Mouse (Mus musculus) left cerebral cortex, postnatal 14 days (tissue): ENCODE results near the gene Knstrn. TPM values are rescaled to one million over a fixed set of nuclear protein-coding genes. Genes with fewer than 3 reads are reported as not detected.
A peak's percentile ranks its signal among the peaks of the same experiment; 100 is the strongest.

Experiments used
- DNase-seq, 2 experiments: peaks; one replicate each; pipeline ENCODE4 v3.0.0; 2021 to 2022; ENCODE audit warnings: low spot score in 2 of 2, mixed read lengths in 1 of 2
- intact Hi-C: fragments of 180-260 bp; cut with DNase I; formaldehyde crosslinking; loops from one replicate; pipeline ENCODE4 v1.15.1; 2025
- total RNA-seq, 2 experiments: library from RNA; stranded (reverse); gene quantifications; 2 replicates each; pipeline ENCODE4 v1.2.3; 2021

Knstrn gene
- total RNA-seq, 2 experiments from 2014 or later, result 2.5 to 2.6 TPM

GRCm38 (mm10) chr2:118844427-118844826, 30.6 kb downstream of the Knstrn start:
- intact Hi-C loops, result no loop called here
- no peak for DNase-seq

DNA sequence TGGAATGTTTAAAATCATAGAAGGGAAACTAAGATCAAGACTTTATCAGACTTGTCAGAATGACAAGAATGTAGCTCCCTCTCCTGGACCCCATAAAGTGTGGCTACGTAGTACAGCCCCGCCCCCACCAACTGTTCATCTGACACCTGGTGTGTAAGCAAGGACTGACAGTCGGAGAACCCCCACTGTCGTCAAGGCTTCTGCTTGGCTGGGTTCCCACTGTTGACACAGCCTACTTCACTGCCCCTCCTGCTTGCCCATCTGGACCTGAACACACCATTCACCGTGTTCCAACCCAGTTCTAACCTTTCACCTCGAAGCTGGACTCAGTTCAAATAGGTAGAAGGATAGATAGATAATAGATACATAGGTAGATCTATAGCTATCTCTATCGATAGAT, 32.4 kb downstream of the Knstrn start:
- DNase-seq, result no peak
- intact Hi-C loops, result no loop called here

DNA sequence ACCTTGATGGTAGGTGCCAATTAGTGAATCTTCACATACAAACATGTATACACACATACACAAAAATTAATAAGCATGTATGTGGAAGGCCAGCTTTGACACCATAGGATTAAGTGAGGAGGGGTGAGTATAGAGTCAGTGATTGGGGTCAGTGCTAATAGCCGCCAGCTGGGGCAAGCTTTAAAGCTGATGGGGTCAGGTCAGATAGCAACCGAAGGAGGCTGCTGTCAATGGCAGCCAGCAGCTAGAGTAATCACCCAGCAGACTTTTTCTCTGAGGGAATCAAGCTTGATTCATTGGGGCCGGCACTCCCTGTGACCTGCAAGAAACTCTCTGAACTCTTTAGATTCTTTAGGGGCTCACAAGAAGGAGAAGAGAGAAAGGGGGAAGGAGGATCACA, 38.0 kb downstream of the Knstrn start:
- DNase-seq, result no peak
- intact Hi-C loops, result no loop called here

- intact Hi-C loops, result no loop called here
- peak; percentile 92 to 97 for DNase-seq
These were observed 47.9 kb downstream of the Knstrn start, which contains the start of gene Ivd for GRCm38 (mm10) chr2:118861454-118862339. Gene Ivd (plus strand): TSS chr2:118861954.

GRCm38 (mm10) chr2:118862340-118862675, 48.5 kb downstream of the Knstrn start:
- intact Hi-C loops, result no loop called here
- no peak for DNase-seq

DNA sequence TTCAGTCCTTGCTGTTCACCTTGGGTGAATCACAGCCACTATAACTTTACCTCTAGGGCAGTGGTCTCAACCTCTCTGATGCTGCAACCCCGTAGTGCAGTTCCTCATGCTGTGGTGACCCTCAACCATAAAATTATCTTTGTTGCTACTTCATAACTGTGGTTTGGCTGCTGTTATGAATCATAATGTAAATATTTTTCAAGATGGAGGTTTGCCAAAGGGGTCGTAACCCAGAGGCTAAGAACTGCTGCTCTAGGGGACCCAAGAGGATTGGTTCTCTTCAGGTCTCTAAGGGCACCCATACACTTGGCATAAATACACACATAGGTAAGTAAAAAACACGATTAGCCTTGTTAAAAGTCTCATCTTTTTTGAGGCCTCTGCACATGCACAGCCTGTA, 56.8 kb downstream of the Knstrn start:
- intact Hi-C loops, result no loop called here
- no peak for DNase-seq

DNA sequence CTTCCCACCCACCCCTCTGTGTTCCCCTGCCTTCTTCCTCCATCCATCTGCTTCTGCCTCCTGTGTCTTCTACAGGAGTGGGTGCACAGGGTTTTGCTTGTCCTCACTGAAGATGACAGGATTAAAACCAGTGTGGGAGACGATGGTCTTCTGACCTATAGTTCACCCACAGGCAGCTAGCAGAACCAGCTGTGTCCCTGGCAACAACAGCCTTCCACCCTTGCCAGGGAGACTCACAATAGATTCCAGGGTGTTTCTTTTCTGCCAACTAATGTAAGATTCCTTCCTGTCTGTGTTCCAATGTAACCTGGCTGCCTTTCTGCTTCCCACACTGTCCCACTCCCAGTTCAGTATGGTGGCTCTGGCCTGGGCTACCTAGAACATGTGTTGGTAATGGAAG, 57.2 kb downstream of the Knstrn start:
- intact Hi-C loops, result no loop called here

DNA sequence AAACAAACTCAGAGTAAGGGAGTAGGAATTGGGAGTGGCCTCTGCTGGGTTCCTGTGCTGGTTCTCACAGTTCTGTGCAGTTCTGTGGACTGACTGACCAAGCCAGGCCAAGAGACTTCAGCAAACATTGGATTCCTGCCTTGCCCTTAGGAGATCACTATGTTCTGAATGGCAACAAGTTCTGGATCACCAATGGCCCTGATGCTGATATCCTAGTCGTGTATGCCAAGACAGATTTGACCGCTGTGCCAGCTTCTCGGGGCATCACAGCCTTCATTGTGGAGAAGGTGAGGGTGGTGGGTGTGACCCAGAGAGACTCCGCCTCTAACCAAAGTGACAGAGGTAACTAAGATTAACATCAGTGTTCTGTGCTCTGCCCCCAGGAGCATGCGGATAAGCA, 59.2 kb downstream of the Knstrn start:
- no peak for DNase-seq
- intact Hi-C loops, result no loop called here

More for the DNA sequence above, 57.2 kb downstream of the Knstrn start:
- no peak for DNase-seq

DNA sequence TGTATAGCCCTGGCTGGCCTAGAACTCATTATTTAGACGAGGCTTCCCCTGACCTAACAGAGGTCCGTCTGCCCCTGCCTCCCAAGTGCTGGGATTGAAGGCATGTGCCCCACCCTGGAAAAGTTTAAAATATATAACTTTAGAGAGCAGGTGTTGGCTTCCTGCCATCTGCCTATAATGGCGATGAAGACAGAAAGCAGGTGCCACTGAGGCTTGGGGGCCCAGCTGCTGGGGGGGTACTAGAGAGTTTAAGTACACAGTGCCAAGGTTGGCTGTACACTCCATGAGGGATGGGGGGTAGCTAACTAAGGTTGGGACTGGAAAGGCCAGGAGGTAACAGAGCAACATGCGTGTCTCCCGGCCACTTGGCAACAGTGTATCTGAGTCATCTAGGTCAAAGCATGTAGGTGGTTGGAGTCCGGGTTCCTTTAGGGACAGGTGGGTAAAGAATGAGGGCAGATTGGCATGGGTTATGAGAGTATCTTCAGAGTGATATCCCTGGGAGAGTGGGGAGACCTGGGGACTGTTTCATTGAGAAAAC, 60.2 kb downstream of the Knstrn start:
- intact Hi-C loops, result no loop called here
- no peak for DNase-seq

GRCm38 (mm10) chr2:118875316-118875715, 61.5 kb downstream of the Knstrn start:
- intact Hi-C loops, result no loop called here
- no peak for DNase-seq

DNA sequence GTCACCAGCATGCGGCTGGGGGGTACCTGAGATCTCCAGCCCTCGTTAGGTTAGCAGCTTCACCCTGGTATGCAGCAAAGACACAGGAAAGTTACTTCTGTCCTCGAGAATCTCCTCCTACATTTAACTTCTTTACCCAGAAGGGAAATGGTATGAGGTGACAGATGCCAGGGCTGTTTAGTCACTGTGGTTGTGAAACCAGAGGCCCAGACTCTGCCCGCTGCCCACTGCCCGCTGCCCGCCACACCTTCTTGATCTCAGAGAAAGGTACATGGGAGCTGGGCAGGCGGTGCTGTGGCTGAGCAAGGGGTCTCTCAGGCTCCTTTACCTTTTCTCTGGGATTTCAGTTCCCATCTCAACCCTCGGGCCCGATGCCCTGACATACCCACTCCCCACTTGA, 62.6 kb downstream of the Knstrn start:
- no peak for DNase-seq
- intact Hi-C loops, result no loop called here

GRCm38 (mm10) chr2:118881019-118881418, 67.2 kb downstream of the Knstrn start:
- no peak for DNase-seq
- intact Hi-C loops, result loop anchor here (5.0 to 10.0 kb wide), 4 partner anchors 119 to 616 kb away; partner anchors contain the start of genes Ankrd63 and Ccdc9b

- intact Hi-C loops, result loop anchor here (2.0 to 10.0 kb wide), 6 partner anchors 120 to 617 kb away; partner anchors contain the start of genes Ankrd63, Ccdc9b and Inafm2
These were observed 68.2 kb downstream of the Knstrn start for GRCm38 (mm10) chr2:118881956-118882355.

GRCm38 (mm10) chr2:118882840-118883679, 69.3 kb downstream of the Knstrn start:
- intact Hi-C loops, result loop anchor here (2.0 to 10.0 kb wide), 6 partner anchors 121 to 618 kb away; partner anchors contain the start of genes Ankrd63, Ccdc9b and Inafm2
- DNase-seq, result peak; percentile 84 to 94

More at GRCm38 (mm10) chr2:118881956-118882355, 68.2 kb downstream of the Knstrn start:
- no peak for DNase-seq

DNA sequence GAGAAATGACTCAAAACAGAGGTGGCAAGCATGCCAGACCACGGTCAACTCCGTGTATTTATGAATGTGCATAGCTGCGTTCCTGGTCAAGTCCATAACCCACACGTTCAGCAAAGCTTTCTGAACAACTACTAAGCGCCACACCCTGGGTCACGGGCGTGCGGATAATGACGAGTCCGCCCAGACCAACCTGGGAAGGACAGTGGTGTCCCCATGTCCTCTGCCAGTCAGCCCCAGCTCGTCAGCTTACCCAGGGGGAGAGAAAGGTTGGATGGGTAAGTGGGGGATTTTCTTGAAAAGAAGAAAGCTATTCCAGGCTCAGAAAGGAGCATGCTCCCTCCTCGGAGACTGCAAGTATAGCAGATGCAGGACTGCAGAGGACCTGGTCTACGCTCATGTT, 73.6 kb downstream of the Knstrn start:
- intact Hi-C loops, result loop anchor here (10.0 kb wide), 2 partner anchors 403 to 623 kb away; no protein-coding TSS in a partner anchor

GRCm38 (mm10) chr2:118887845-118888548, 74.2 kb downstream of the Knstrn start:
- intact Hi-C loops, result loop anchor here (10.0 kb wide), 2 partner anchors 403 to 623 kb away; no protein-coding TSS in a partner anchor
- no peak for DNase-seq

More for the DNA sequence above, 73.6 kb downstream of the Knstrn start:
- DNase-seq, result no peak

DNA sequence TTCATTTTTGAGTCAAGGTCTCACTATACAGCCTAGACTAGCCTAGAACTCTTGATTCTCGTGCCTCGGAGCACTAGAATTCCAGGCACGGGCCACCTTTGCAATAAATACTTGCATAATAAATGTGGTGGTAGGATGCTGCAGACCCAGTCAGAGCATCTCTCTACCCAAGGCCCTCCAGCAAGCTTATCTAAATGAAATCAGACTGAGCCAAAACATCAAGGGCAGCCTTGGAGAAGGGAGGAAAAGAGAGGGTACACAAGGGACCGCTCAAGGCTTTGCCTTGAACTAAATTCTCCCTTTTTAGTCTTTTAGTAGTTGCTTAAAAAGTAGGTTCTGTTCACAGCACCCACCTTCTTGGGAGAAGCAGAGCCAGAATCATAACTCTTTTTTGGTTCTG, 77.4 kb downstream of the Knstrn start:
- intact Hi-C loops, result no loop called here
- no peak for DNase-seq

DNA sequence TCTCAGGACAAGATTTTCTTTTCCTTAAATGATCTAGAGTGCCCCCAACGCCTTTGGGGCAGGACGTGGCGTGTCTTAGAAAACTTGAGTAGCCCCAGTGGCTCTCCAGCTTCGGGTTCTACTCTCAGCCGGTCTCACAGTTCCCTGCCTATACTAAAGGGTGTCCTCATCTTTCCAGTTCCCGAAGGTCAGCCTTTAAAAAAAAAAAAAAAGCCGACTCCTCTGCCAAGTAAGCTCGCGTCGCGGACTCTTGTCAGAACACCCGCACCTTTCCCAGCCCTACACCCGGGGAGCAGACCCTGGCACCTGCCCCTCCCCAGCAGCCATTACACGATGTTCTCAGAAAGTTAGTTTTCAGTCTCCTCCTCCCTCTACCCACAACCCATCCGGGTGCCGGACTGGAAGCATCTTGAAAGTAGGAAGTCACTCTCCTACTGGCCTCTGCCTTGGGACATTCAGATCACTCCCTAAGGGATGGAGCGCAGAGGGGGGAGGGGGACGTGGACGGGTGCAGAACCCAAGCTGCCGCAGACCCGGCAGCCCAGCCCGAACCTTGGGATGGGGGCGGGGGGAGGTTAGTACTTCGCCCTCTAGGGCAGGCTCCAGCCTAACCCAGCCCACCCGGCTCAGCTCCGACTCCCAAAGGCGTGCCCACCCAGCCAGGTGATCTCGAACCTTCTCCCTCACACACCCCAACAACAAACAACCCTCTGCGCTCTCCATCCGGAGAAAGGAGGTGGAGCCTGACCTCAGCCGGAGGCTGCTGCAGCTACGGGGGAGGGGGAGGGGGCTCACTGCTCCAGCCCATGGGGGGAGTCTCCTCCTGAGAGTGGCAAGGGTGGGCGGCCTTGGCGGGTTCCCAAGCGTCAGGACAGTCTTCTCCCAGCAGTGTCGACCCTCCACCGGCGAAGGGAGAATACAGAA, 82.4 kb downstream of the Knstrn start:
- no peak for DNase-seq
- intact Hi-C loops, result no loop called here
